Mouse (Mus musculus) thymus, adult 2 months (tissue): Measurements from ENCODE around the gene Nectin1. TPM values are rescaled to one million over a fixed set of nuclear protein-coding genes. Genes with fewer than 3 reads are reported as not detected.

Experiments
- DNase-seq: peaks from one replicate; pipeline ENCODE4 v3.0.0; 2021
- H3K27ac ChIP-seq: fragments of 200-500 bp; 2 replicates; pipeline ENCODE4 v1.5.1; 2012; ENCODE audit warnings: low read length, control low read depth; ENCODE audit not compliant: control insufficient read depth, insufficient read depth
- H3K27me3 ChIP-seq: fragments of 200-500 bp; 2 replicates; pipeline ENCODE4 v1.6.1; 2012; ENCODE audit warnings: mild to moderate bottlenecking, low read length, moderate library complexity, mixed read lengths; ENCODE audit not compliant: control insufficient read depth, insufficient read depth
- H3K36me3 ChIP-seq: fragments of 200-500 bp; 2 replicates; pipeline ENCODE4 v1.6.1; 2012; ENCODE audit warnings: mild to moderate bottlenecking, low read length, moderate library complexity; ENCODE audit not compliant: control insufficient read depth, insufficient read depth
- H3K4me1 ChIP-seq: fragments of 200-500 bp; replicated peaks from 2 replicates; pipeline ENCODE4 v1.6.1; 2012; ENCODE audit warnings: low read length; ENCODE audit not compliant: control insufficient read depth, insufficient read depth
- H3K4me3 ChIP-seq: fragments of 200-500 bp; 2 replicates; pipeline ENCODE4 v1.5.1; 2012; ENCODE audit warnings: mild to moderate bottlenecking, low read length, control low read depth, moderate library complexity; ENCODE audit not compliant: control insufficient read depth, insufficient read depth
- CTCF ChIP-seq: fragments of 200-500 bp; IDR thresholded peaks from 2 replicates; pipeline ENCODE4 v1.5.1; 2012; ENCODE audit warnings: mild to moderate bottlenecking, control low read depth, low read length, moderate library complexity, borderline replicate concordance; ENCODE audit not compliant: control insufficient read depth, poor library complexity, insufficient read depth; ENCODE audit errors: extremely low read depth
- POLR2A ChIP-seq: fragments of 200-500 bp; IDR thresholded peaks from 2 replicates; pipeline ENCODE4 v1.6.1; 2012; ENCODE audit warnings: mild to moderate bottlenecking, low read length, control low read depth, moderate library complexity; ENCODE audit not compliant: control insufficient read depth, poor library complexity, insufficient read depth; ENCODE audit errors: extremely low read depth
- WGBS: fragments of 180-500 bp; shearing (Covaris S2); methylation state at CpG from one replicate; pipeline ENCODE4 v1.1.7; 2018; 5-methylcytosine and 5-hydroxymethylcytosine counted together
- polyA plus RNA-seq: library from polyadenylated mRNA; depleted of rRNA; stranded (reverse); fragments of >200 nt; gene quantifications from 2 replicates; pipeline ENCODE4 v1.2.3, GENCODE M21; 2012

Nectin1 gene
- polyA plus RNA-seq, 1 experiment: 23.3 TPM

GRCm38 (mm10) chr9:43796031-43796430 is 52.2 kb downstream of the Nectin1 start:
- H3K27ac ChIP-seq: no peak overlapping the region
- H3K36me3 ChIP-seq: no peaks in the 10 kb centered on the region
- H3K27me3 ChIP-seq: no peaks in the 10 kb centered on the region
- no peak for TF ChIP-seq POLR2A
- no peak for TF ChIP-seq CTCF
- 99% methylated on average over 3 of the region's 3 CpGs for WGBS
- DNase-seq: no peak
- H3K4me3 ChIP-seq: no peak overlapping the region
- H3K4me1 ChIP-seq: no peaks in the 10 kb centered on the region

GRCm38 (mm10) chr9:43796841-43797740 is 53.3 kb downstream of the Nectin1 start:
- Histone ChIP-seq H3K4me1 (no peaks in the 10 kb centered on the region), H3K36me3 (no peaks in the 10 kb centered on the region), H3K27ac (no peak overlapping the region), H3K4me3 (no peak overlapping the region), H3K27me3 (no peaks in the 10 kb centered on the region)
- WGBS: 88% methylated on average over 11 of the region's 11 CpGs
- TF ChIP-seq POLR2A: no peak
- no peak for DNase-seq

DNA sequence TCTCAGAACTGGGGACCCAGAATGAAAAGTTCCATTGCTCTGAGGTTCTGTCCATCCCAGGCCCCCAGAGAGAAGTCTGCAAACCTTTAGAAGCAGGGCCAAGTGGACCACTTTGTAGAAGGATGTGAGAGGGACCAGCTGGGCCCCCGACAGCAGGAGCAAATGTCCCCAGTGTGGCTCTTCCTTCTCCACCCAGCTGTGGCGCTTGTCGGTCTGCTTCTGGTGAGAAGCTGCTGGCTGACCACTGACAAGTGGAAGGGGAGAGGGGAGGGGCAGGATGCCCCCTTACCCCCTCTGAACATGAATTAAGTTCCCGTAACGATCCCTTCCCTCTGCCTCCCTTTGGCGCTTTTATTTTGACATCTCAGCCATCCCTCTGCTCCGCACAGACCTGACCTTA is 54.0 kb downstream of the Nectin1 start:
- no peaks in the 10 kb centered on the region for H3K36me3 ChIP-seq
- 85% methylated on average over 7 of the region's 7 CpGs for WGBS
- TF ChIP-seq POLR2A (no peak), CTCF (no peak)
- H3K4me3 ChIP-seq: no peak overlapping the region
- no peaks in the 10 kb centered on the region for H3K27me3 ChIP-seq
- DNase-seq: no peak
- H3K27ac ChIP-seq: no peak overlapping the region
- H3K4me1 ChIP-seq: no peaks in the 10 kb centered on the region

DNA sequence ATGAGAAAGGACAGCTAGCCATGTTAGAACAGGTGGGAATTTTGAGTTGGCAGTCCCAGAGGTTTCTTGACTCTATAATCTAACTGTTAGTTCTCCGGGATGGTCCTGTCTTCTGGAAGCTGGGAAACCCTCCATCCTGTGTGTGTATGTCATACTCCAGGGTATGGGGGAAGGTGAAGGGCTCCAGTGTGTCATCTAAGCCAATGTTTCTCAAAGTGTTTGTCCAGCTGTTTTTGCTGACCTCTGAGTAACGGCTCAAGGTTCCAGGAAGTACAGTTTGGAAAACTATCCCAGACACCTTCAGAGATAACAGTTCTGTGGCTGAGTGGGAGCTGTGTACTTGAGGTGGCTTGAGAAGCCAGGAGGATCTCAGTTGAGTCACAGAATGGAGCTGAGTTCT is 56.7 kb downstream of the Nectin1 start:
- TF ChIP-seq CTCF (no peak), POLR2A (no peak)
- H3K27me3 ChIP-seq: no peaks in the 10 kb centered on the region
- no peaks in the 10 kb centered on the region for H3K4me1 ChIP-seq
- WGBS: 97% methylated on average over 2 of the region's 2 CpGs
- no peak for DNase-seq
- H3K27ac ChIP-seq: no peak overlapping the region
- no peak overlapping the region for H3K4me3 ChIP-seq
- H3K36me3 ChIP-seq: no peaks in the 10 kb centered on the region

GRCm38 (mm10) chr9:43801911-43802310 is 58.1 kb downstream of the Nectin1 start:
- H3K4me3 ChIP-seq: no peak overlapping the region
- H3K27me3 ChIP-seq: no peaks in the 10 kb centered on the region
- no peaks in the 10 kb centered on the region for H3K4me1 ChIP-seq
- no peaks in the 10 kb centered on the region for H3K36me3 ChIP-seq
- DNase-seq: peak; percentile 26
- TF ChIP-seq CTCF (0 out of 2 replicates have a peak, but pooled peaks have one; percentile 24), POLR2A (no peak)
- WGBS: 47% methylated on average over 5 of the region's 5 CpGs
- no peak overlapping the region for H3K27ac ChIP-seq

GRCm38 (mm10) chr9:43807565-43807964 is 63.8 kb downstream of the Nectin1 start:
- H3K4me3 ChIP-seq: no peak overlapping the region
- no peaks in the 10 kb centered on the region for H3K27me3 ChIP-seq
- WGBS: 50% methylated on average over 6 of the region's 6 CpGs
- H3K36me3 ChIP-seq: no peaks in the 10 kb centered on the region
- DNase-seq: no peak
- H3K4me1 ChIP-seq: no peaks in the 10 kb centered on the region
- no peak overlapping the region for H3K27ac ChIP-seq
- TF ChIP-seq CTCF (no peak), POLR2A (no peak)

DNA sequence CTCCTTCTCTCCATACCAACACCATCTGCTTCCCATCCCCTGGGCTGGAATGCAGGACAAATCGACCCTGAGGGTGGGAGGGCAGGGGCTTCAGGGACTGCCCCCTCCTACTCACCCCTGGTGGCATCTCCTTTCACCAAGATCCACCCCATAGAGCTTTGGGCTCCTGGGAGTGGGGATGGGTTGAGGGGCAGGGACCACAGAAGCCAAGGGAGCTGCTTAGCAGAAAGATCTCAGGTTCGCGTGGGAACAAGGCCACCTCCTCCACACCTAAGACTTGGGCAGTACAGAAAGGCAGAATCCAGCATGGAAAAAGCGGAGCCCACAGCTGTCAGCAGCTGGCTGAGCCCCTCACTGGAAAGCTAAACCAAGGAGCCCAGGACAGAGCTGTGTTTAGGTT is 64.3 kb downstream of the Nectin1 start:
- no peak overlapping the region for H3K4me3 ChIP-seq
- H3K4me1 ChIP-seq: no peaks in the 10 kb centered on the region
- WGBS: 41% methylated on average over 4 of the region's 4 CpGs

More for the DNA sequence above, 64.3 kb downstream of the Nectin1 start:
- no peak for DNase-seq
- H3K36me3 ChIP-seq: no peaks in the 10 kb centered on the region
- H3K27ac ChIP-seq: no peak overlapping the region
- no peak for TF ChIP-seq POLR2A
- TF ChIP-seq CTCF: no peak
- H3K27me3 ChIP-seq: no peaks in the 10 kb centered on the region
